Mouse (Mus musculus) bone marrow macrophage, adult 2 months (primary cell): ENCODE results near the gene Ccdc97. TPM values are rescaled to one million over a fixed set of nuclear protein-coding genes. Genes with fewer than 3 reads are reported as not detected.

Experiments used
- H3K27ac ChIP-seq: 2 replicates; pipeline ENCODE4 v1.5.1; 2012; ENCODE audit warnings: low read depth, low read length; ENCODE audit not compliant: insufficient read depth
- H3K4me1 ChIP-seq: 2 replicates; pipeline ENCODE4 v1.6.1; 2012; ENCODE audit warnings: low read length; ENCODE audit not compliant: control insufficient read depth, insufficient read depth
- H3K4me3 ChIP-seq: 2 replicates; pipeline ENCODE4 v1.5.1; 2012; ENCODE audit warnings: mild to moderate bottlenecking, low read length, moderate library complexity; ENCODE audit not compliant: insufficient read depth
- CTCF ChIP-seq: IDR thresholded peaks from 2 replicates; pipeline ENCODE4 v1.5.1; 2012; ENCODE audit warnings: low read depth, mild to moderate bottlenecking, low read length, moderate library complexity
- POLR2A ChIP-seq: IDR thresholded peaks from 2 replicates; pipeline ENCODE4 v1.6.1; 2012; ENCODE audit warnings: mild to moderate bottlenecking, low read depth, low read length, borderline replicate concordance
- polyA plus RNA-seq: library from polyadenylated mRNA; stranded (reverse); fragments of >200 nt; gene quantifications from 2 replicates; pipeline ENCODE4 v1.2.4, GENCODE M21; 2012; ENCODE audit not compliant: missing spikeins, insufficient read depth, insufficient read length

Ccdc97 gene
- polyA plus RNA-seq, 1 experiment: 44.7 TPM

DNA sequence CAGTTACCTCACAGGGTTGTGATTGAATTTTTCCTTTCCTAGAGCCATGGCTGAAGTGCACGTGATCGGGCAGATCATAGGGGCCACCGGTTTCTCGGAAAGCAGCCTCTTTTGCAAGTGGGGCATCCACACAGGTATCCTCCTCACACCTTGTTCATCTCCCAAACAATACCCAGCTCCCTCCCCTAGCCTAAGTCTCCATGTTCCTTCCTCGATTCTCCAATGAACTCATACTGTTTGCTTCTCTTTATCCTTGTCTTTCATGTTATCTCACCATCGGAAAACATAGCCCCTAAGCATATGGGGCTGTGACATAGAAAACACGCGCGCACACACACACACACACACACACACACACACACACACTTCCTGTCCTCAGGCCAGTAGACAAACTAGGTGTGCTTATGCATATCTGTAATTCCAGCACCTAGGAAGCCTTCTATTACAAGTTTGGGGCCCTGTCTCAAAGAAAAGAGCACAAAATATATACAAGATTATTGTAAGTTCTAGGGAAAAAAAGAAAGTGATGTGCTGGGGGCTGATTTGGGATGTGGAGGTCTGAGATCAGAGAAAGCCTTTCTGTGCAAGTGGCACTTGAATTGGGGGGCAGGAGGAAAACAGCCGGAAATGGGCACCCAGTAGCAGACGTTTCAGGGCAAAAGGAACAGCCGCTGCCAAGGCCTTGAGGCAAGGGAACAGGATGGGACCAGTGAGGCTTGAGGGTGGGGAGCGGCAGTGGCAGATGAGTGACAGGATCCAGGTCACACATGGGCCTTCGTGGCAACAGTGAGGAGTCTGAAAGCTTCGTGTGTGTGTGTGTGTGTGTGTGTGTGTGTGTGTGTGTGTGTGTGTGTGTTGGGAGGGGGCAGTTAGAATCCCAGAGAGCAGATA is 37.3 kb downstream of the Ccdc97 start:
- TF ChIP-seq CTCF: no peak
- no peak for TF ChIP-seq POLR2A
- Histone ChIP-seq H3K4me1 (peaks cover 51% of the 10 kb centered on the region), H3K27ac (peak overlapping the region; percentile 24), H3K4me3 (peak overlapping the region; percentile 29)

DNA sequence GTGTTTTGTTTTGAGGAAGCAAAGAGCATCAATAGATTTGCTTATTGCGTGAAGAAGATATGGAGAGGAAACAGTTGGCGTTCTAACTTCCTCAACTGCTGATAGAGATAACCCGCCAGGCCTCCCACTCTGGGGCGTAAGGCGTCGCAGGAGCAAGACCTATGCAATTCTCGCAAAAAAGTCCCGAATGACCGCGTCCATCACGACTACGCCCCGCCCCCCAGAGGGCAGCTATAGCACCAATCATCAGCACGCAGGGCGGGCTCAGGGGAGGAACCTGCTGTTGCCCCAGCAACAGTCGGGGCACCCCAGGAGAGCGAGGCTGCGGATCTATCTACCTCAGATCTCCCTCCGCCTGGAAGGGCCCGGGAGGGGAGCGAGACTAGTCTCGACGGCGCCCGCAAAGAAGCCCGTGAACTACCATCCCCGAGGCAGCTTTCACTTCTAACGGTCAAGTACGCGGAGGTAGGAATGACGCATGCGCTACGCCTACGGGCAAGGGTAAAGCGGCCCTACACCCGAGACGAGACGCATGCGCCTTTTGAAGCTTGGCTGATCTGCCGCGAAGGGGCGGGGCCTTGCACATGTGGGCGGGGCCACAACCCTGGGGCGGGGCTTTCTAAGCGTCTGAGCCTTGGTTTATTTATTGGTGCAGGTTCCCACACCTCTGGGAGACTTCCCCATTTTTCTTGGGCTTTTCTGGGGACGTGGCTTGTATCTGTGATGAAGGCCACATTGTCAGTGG is 38.2 kb downstream of the Ccdc97 start, which contains the start of gene B9d2:
Gene B9d2, plus strand, starts transcription at position 267 of the 745 bp plus-strand sequence.
- Histone ChIP-seq H3K27ac (peak within 1 kb of the TSS; percentile 81), H3K4me3 (peak within 1 kb of the TSS; percentile 66), H3K4me1 (peaks cover 43% of the 10 kb centered on the region)
- TF ChIP-seq CTCF (no peak), POLR2A (no peak)

DNA sequence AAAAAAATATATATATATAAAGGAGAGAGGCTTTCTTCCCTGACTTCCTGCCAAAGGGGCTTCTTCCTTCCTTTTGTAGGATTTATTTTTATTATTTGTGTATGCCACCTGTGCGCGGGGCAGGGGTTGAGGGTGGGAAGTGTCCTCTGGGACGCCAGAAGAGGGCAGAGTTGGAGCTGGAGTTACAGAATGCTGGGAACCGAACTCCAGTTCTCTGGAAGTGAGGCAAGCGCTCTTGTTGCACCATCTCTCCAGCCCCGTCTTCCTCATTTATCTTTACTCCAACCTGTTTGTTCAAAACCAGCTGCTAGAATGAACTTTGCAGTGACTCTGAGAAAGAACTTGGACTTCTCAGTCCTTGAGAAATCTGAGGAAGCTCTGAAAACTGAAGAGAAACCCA is 38.9 kb downstream of the Ccdc97 start:
- H3K4me1 ChIP-seq: peaks cover 42% of the 10 kb centered on the region
- H3K27ac ChIP-seq: peak overlapping the region; percentile 81
- TF ChIP-seq CTCF: peak; percentile 55
- TF ChIP-seq POLR2A: no peak
- H3K4me3 ChIP-seq: peak overlapping the region; percentile 66

DNA sequence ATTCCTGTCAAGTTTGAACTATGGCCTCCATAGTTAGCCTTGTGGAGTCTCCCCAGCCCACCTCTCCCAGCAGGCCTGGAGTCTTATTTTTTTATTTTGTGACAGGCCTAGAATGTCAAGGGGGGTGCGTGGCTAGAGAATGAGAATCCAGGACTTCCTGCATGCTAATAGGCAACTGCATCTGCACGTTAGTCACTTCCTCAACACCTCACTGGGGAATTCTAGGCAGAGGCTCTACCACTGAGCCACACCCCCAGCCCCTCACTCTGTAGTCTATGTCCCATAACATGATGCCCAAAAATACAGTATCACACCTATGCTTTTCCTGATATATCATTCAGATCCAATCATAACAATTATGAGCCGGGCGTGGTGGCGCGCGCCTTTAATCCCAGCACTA is 41.9 kb downstream of the Ccdc97 start:
- Histone ChIP-seq H3K4me3 (no peak overlapping the region), H3K27ac (no peak overlapping the region), H3K4me1 (peaks cover 15% of the 10 kb centered on the region)
- TF ChIP-seq POLR2A (no peak), CTCF (no peak)

DNA sequence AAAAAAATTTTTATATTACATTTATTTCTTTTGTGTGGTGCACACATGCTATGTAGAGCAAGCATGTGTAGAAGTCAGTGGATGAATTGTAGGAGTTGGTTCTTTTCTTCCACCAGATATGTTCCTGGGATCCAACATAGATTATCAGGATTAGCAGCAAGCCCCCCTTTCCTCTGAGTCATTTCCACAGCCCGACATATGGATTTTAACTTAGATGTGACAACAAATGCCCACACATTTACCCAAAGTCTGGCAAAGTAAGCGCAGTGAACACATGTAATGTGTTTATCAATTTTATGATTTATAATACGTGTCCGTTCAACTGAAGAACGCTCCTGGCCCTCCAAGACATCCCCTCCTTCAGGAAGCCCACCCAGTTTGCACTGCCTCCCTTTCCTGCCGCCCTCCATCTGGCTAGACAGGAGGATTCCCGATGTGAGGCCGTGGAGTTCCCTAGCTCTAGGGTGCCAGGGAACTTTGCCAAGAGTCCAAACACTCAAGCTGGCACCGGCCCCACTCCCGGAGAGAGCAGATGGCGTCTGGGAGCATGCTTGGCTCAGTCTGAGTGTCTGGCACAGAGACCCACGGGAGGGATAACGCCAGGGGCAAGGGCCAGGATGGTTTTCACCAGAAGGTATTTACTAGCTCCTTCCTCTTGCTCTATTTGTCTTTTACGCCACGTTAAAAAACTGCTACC is 42.7 kb downstream of the Ccdc97 start:
- H3K4me3 ChIP-seq: no peak overlapping the region
- H3K27ac ChIP-seq: no peak overlapping the region
- TF ChIP-seq POLR2A: no peak
- no peak for TF ChIP-seq CTCF
- peaks cover 7% of the 10 kb centered on the region for H3K4me1 ChIP-seq

DNA sequence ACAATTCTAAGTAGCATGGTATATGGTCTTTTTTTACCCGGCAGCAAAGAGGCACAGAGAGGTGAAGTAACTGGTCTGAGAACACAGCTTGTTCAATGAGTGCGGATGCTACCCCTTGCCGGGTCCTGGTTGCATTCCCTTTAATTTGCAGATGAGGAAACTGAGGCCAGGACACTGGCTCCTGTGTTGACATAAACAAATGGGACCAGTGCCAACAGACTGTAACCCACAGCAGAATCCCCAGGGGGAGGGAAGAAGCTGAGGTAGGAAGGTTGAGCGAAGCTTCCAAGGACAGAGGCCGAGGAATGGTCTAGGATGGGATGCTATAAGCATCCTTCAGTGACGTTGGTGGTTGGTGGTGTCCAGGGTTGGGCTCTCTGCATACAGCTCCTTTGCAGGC is 43.5 kb downstream of the Ccdc97 start:
- H3K4me1 ChIP-seq: peaks cover 6% of the 10 kb centered on the region
- no peak overlapping the region for H3K4me3 ChIP-seq
- no peak for TF ChIP-seq CTCF
- TF ChIP-seq POLR2A: no peak
- H3K27ac ChIP-seq: no peak overlapping the region

DNA sequence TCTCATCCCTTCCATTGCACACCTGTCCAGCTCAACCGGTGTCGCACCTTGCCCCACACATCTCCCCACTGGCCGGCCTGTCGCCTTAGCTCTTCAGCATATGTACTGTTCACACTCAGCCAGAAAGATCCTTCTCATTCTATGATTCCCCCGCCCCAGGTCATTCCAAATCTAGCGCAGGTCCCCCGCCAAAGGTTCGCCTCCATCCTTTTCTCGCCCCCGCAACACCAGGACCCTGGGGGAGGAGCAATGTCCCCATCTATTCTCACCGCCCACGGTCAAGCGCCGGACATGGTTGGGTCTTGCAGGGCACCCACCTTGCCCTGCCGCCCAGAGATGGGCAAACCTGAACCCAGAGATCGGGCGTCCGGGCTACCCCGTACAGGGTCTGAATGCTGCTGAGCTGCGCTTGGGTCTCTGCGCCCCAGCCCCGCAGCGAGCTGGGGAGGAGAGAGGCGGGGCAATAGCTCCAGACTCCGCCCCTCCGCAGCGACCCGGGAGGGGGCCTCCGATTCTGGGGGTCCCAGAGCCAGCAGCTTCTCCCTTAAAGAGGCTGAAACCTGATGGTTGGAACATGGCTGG is 44.1 kb downstream of the Ccdc97 start, which contains the start of gene Tmem91:
Gene Tmem91, minus strand, starts transcription at position 448 of the 582 bp plus-strand sequence.
- H3K4me3 ChIP-seq: peak within 1 kb of the TSS; percentile 3; the same call in 1 of the 2 replicates
- H3K27ac ChIP-seq: no peak within 1 kb of the TSS
- TF ChIP-seq CTCF (no peak), POLR2A (no peak)
- peaks cover 6% of the 10 kb centered on the region for H3K4me1 ChIP-seq

DNA sequence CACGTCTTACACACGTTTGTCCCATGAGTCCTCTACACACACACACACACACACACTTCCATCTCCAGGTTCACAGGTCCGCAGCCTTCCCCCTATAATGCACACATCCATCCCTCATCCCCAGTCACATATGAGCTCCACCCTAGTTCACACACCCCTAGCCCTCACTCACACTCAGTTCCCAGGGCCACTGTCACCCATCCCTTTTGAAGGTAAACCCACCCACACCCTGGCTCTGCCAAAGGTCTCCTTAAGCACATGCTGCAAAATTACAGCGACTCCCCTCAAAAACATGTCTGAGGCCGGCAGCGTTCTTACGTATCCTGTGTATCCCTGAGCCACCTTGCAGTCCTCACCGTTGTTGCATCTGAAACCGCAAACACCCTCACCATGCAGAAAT is 44.6 kb downstream of the Ccdc97 start:
- TF ChIP-seq CTCF: no peak
- H3K4me1 ChIP-seq: peaks cover 3% of the 10 kb centered on the region
- H3K4me3 ChIP-seq: peak overlapping the region; percentile 3; the same call in 1 of the 2 replicates
- no peak overlapping the region for H3K27ac ChIP-seq

DNA sequence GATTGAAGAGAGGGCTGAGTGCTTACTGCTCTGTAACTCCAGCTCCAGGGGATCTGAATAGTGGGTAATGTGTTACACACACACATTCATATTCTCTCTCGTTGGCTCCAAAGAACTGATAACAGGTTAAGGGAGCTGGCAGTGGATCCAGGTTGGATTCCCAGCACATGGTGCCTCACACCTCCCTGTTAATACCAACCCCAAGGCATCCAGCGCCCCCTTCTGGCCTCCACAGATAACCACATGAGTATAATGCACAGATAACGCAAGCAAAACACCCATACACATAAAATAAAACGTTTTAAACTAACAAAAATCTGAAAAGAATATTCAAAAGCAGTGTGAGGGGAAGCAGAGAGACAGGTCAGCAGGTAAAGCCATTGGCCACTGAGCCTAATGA is 46.4 kb downstream of the Ccdc97 start:
- Histone ChIP-seq H3K4me1 (no peaks in the 10 kb centered on the region), H3K27ac (no peak overlapping the region), H3K4me3 (no peak overlapping the region)
- TF ChIP-seq POLR2A: no peak
- TF ChIP-seq CTCF: peak; percentile 63; the same call in 1 of the 2 replicates
